Mouse (Mus musculus): ENCODE results near the gene Chrnb1. TPM values are rescaled to one million over a fixed set of nuclear protein-coding genes. Genes with fewer than 3 reads are reported as not detected.

The Chrnb1 gene
- polyA plus RNA-seq, 1 experiment from 2014 or later = 3.4 TPM

- peak; percentile 3 for DNase-seq (ENCODE audit: low spot score)
Measured at GRCm38 (mm10) chr11:69804972-69805909, 9.5 kb upstream of the Chrnb1 start, which contains the start of gene Tmem102. Gene Tmem102, minus strand, starts transcription at chr11:69805624.

GRCm38 (mm10) chr11:69804652-69804940 is 8.9 kb upstream of the Chrnb1 start:
- DNase-seq (ENCODE audit: low spot score) = peak; percentile 1

- peak; percentile 80 for DNase-seq (ENCODE audit: low spot score)
Measured at GRCm38 (mm10) chr11:69803786-69804651, 8.3 kb upstream of the Chrnb1 start.

GRCm38 (mm10) chr11:69803328-69803727 is 7.6 kb upstream of the Chrnb1 start:
- DNase-seq (ENCODE audit: low spot score) = no peak

- DNase-seq (ENCODE audit: low spot score) = peak; percentile 66
Measured at GRCm38 (mm10) chr11:69802648-69803105, 6.9 kb upstream of the Chrnb1 start.

GRCm38 (mm10) chr11:69801379-69801977 is 5.7 kb upstream of the Chrnb1 start, which contains the start of gene Fgf11:
Gene Fgf11, minus strand, starts transcription at chr11:69801857.
- DNase-seq (ENCODE audit: low spot score) = no peak

- peak; percentile 26 for DNase-seq (ENCODE audit: low spot score)
Measured at GRCm38 (mm10) chr11:69800392-69801197, 4.9 kb upstream of the Chrnb1 start.

- DNase-seq (ENCODE audit: low spot score) = no peak
Measured at GRCm38 (mm10) chr11:69800138-69800391, 4.3 kb upstream of the Chrnb1 start.

GRCm38 (mm10) chr11:69799394-69800137 is 3.8 kb upstream of the Chrnb1 start:
- no peak for DNase-seq (ENCODE audit: low spot score)

- DNase-seq (ENCODE audit: low spot score) = no peak
Measured at GRCm38 (mm10) chr11:69797924-69798323, 2.2 kb upstream of the Chrnb1 start.

GRCm38 (mm10) chr11:69795983-69796435 is 266 bp upstream of the Chrnb1 start:
- no peak for DNase-seq (ENCODE audit: low spot score)

GRCm38 (mm10) chr11:69793429-69793828 is 2.3 kb downstream of the Chrnb1 start:
- no peak for DNase-seq (ENCODE audit: low spot score)

- no peak for DNase-seq (ENCODE audit: low spot score)
Measured at GRCm38 (mm10) chr11:69791420-69791819, 4.3 kb downstream of the Chrnb1 start.

GRCm38 (mm10) chr11:69789431-69789830 is 6.3 kb downstream of the Chrnb1 start:
- no peak for DNase-seq (ENCODE audit: low spot score)

GRCm38 (mm10) chr11:69787306-69787705 is 8.4 kb downstream of the Chrnb1 start:
- DNase-seq (ENCODE audit: low spot score) = no peak

- no peak for DNase-seq (ENCODE audit: low spot score)
Measured at GRCm38 (mm10) chr11:69784793-69785272, 10.9 kb downstream of the Chrnb1 start.

- DNase-seq (ENCODE audit: low spot score) = no peak
Measured at GRCm38 (mm10) chr11:69781828-69782227, 13.9 kb downstream of the Chrnb1 start.

- no peak for DNase-seq (ENCODE audit: low spot score)
Measured at GRCm38 (mm10) chr11:69778985-69779384, 16.8 kb downstream of the Chrnb1 start.

GRCm38 (mm10) chr11:69778258-69778982 is 17.3 kb downstream of the Chrnb1 start:
- no peak for DNase-seq (ENCODE audit: low spot score)
